Mouse (Mus musculus) neutrophil, adult 65 days (primary cell): ENCODE measurements around the gene Trim56. TPM values are rescaled to one million over a fixed set of nuclear protein-coding genes. Genes with fewer than 3 reads are reported as not detected.

ENCODE experiments used
- total RNA-seq: library from RNA; stranded (reverse); gene quantifications from 2 replicates; pipeline ENCODE4 v1.2.4, GENCODE M21; 2023

Gene Trim56
- 38.6 and 42.1 TPM in 2 replicates for total RNA-seq

GRCm38 (mm10) chr5:137115866-137116847 is at the start of gene Trim56:
Gene Trim56, minus strand, starts transcription at chr5:137116209.

GRCm38 (mm10) chr5:137149272-137149882 is 33.4 kb upstream of the Trim56 start, which contains the start of gene Muc3:
Gene Muc3, minus strand, starts transcription at chr5:137149322.

GRCm38 (mm10) chr5:137072079-137072960 is 43.7 kb downstream of the Trim56 start, which contains the start of gene Serpine1:
Gene Serpine1, minus strand, starts transcription at chr5:137072268.

Other genes starting within 250 kb of the Trim56 start
- not detected in 2 replicates for gene Col26a1, start 233.0 kb downstream of the Trim56 start, total RNA-seq
- gene Ift22, start 208.1 kb downstream of the Trim56 start, total RNA-seq = 4.4 and 4.8 TPM in 2 replicates
- 208 and 231 TPM in 2 replicates for gene Fis1, start 162.9 kb downstream of the Trim56 start, total RNA-seq
- 50.2 and 51.2 TPM in 2 replicates for gene Cldn15, start 149.6 kb downstream of the Trim56 start, total RNA-seq
- 81.9 and 90.7 TPM in 2 replicates for gene Plod3, start 129.2 kb downstream of the Trim56 start, total RNA-seq
- gene Znhit1, start 128.2 kb downstream of the Trim56 start, total RNA-seq = 80.7 and 87.1 TPM in 2 replicates
- not detected in 2 replicates for gene Vgf, start 89.8 kb downstream of the Trim56 start, total RNA-seq
- gene Ap1s1, start 70.1 kb downstream of the Trim56 start, total RNA-seq = 26.8 and 28.0 TPM in 2 replicates
- gene Serpine1, start 43.9 kb downstream of the Trim56 start, total RNA-seq = not detected in 2 replicates
- gene Muc3, start 33.1 kb upstream of the Trim56 start, total RNA-seq = not detected in 2 replicates
- gene Muc3a, start 96.2 kb upstream of the Trim56 start, total RNA-seq = 1.7 and 4.4 TPM in 2 replicates
- gene Ache, start 171.3 kb upstream of the Trim56 start, total RNA-seq = 1.6 and 1.7 TPM in 2 replicates
- 1.2 and 2.1 TPM in 2 replicates for gene Ufsp1, start 178.4 kb upstream of the Trim56 start, total RNA-seq
- 182 and 213 TPM in 2 replicates for gene Srrt, start 191.5 kb upstream of the Trim56 start, total RNA-seq
- gene Trip6, start 198.2 kb upstream of the Trim56 start, total RNA-seq = 4.7 and 6.4 TPM in 2 replicates
- 28.8 and 38.1 TPM in 2 replicates for gene Slc12a9, start 217.4 kb upstream of the Trim56 start, total RNA-seq
- not detected in 2 replicates for gene Ephb4, start 233.9 kb upstream of the Trim56 start, total RNA-seq